Mouse (Mus musculus): Measurements from ENCODE around the gene Gm17949.

DNA sequence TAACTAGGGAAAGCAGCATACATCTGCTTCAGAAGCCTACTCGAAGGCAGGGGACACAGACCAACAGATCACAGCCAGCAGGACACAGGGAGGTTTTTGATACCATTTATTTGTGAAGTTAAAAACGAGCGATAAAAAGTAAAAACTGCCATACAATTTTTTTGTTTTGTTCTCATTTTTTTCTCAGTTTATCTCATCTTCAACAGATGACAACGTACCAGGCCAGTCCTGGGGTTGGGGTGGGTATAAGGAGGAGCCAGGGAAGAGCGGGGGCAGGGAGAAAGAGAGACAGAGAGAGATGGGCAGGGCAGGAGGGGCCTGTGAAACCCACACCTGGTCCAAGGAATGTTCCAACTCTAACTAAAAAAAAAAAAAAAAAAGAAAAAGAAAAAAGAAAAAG is 9.7 kb downstream of the Gm17949 start:
- TF ChIP-seq CEBPB (IDR thresholded peaks at IDR 0.05; ENCODE audit: insufficient read depth, poor library complexity, severe bottlenecking) (no peak), USF1 (IDR thresholded peaks at IDR 0.05; ENCODE audit: low read depth) (no peak), POLR2A (IDR thresholded peaks at IDR 0.05; ENCODE audit: insufficient read length, low read depth) (no peak), TCF12 (IDR thresholded peaks at IDR 0.05; ENCODE audit: insufficient read depth, poor library complexity, severe bottlenecking) (no peak), REST (IDR thresholded peaks at IDR 0.05; ENCODE audit: insufficient read depth, insufficient read length) (no peak), MAX (IDR thresholded peaks at IDR 0.05; ENCODE audit: low read depth) (no peak), E2F4 (IDR thresholded peaks at IDR 0.05; ENCODE audit: insufficient read depth) (no peak), MYOG (IDR thresholded peaks at IDR 0.05; ENCODE audit: control insufficient read depth in 1 of 3, insufficient read depth in 1 of 3, insufficient read length in 2 of 3, low read depth in 2 of 3) (no peak), MYOD1 (IDR thresholded peaks at IDR 0.05; ENCODE audit: control insufficient read depth in 1 of 3, insufficient read length in 2 of 3, low read depth in 2 of 3) (no peak), POLR2AphosphoS2 (IDR thresholded peaks at IDR 0.05; ENCODE audit: insufficient read length, low read depth) (no peak), TCF3 (IDR thresholded peaks at IDR 0.05; ENCODE audit: insufficient read length, low read depth) (no peak), SRF (IDR thresholded peaks at IDR 0.05; ENCODE audit: control insufficient read depth, insufficient read length, low read depth) (no peak)
